In genomic region chr13:98031642-98031960, GRCm38 (mm10) we compare ENCODE assay signal across 9 mouse cellular contexts.
A peak's percentile ranks its signal among the peaks of the same experiment; 100 is the strongest.
DNase-seq lines count a peak whose midpoint lies in the region; ATAC-seq and TF ChIP-seq lines count a peak whose summit lies in the region.
"Had no signal": no experiment of that assay in that cellular context is flagged by ENCODE, and none has a peak within 500 bp of the region (broad histone marks: within the 10 kb centered on the region; RNA-seq: fewer than 3 reads in every experiment).

No protein-coding gene starts in this region.

- 0 out of 2 replicates have a peak overlapping the region, but pooled peaks have one; percentile 2 for H3K4me3 ChIP-seq in kidney, embryonic 14.5 days (ENCODE audit: low read length)
- peak overlapping the region; percentile 16; the same call in 1 of the 2 replicates for H3K4me3 ChIP-seq in cortical plate, adult 2 months (ENCODE audit: insufficient read depth, low read length)
- H3K4me3 ChIP-seq in hindbrain, postnatal 0 days (ENCODE audit: low read length): 0 out of 2 replicates have a peak overlapping the region, but pooled peaks have one; percentile 14
- peak overlapping the region; percentile 25 for H3K4me3 ChIP-seq in midbrain, embryonic 16.5 days (ENCODE audit: low read depth, low read length)

- H3K27ac ChIP-seq in kidney, embryonic 14.5 days (ENCODE audit: low read depth, low read length): no peak overlapping the region
- H3K27ac ChIP-seq in cortical plate, adult 2 months (ENCODE audit: insufficient read depth, low read length): no peak overlapping the region
- H3K27ac ChIP-seq in hindbrain, postnatal 0 days: no peak overlapping the region
- no peak overlapping the region for H3K27ac ChIP-seq in midbrain, embryonic 16.5 days (ENCODE audit: low read length)

- DNase-seq in kidney, adult 8-10 months: no peak
- DNase-seq in hindbrain, postnatal 0 days (ENCODE audit: low spot score): no peak
- no peak for DNase-seq in T-cell, adult 2 months (ENCODE audit: low spot score)
- no peak for DNase-seq in urinary bladder, adult 2 months (ENCODE audit: low spot score)
- no peak for DNase-seq in B cell, adult 2 months

- no peak for TF ChIP-seq CTCF in cortical plate, adult 2 months (IDR thresholded peaks at IDR 0.05; ENCODE audit: extremely low read depth, insufficient read depth, low read length)
- TF ChIP-seq CTCF in hindbrain, postnatal 0 days (IDR thresholded peaks at IDR 0.05; ENCODE audit: low read depth): no peak

- H3K4me1 ChIP-seq in kidney, embryonic 14.5 days (ENCODE audit: control insufficient read depth, insufficient read depth, low read length): peaks cover 6% of the 10 kb centered on the region
- no peaks in the 10 kb centered on the region for H3K4me1 ChIP-seq in cortical plate, adult 2 months (ENCODE audit: control insufficient read depth, insufficient read depth, low read length)
- no peaks in the 10 kb centered on the region for H3K4me1 ChIP-seq in hindbrain, postnatal 0 days (ENCODE audit: insufficient read depth, low read length)
- H3K4me1 ChIP-seq in midbrain, embryonic 16.5 days (ENCODE audit: control insufficient read depth, insufficient read depth, low read length): peaks cover 8% of the 10 kb centered on the region

- no peaks in the 10 kb centered on the region for H3K27me3 ChIP-seq in kidney, embryonic 14.5 days (ENCODE audit: control insufficient read depth, insufficient read depth, low read length)
- no peaks in the 10 kb centered on the region for H3K27me3 ChIP-seq in hindbrain, postnatal 0 days (ENCODE audit: insufficient read depth, low read length)
- no peaks in the 10 kb centered on the region for H3K27me3 ChIP-seq in midbrain, embryonic 16.5 days (ENCODE audit: control insufficient read depth, insufficient read depth, low read depth, low read length)
- H3K27me3 ChIP-seq: Patski had no signal

- H3K36me3 ChIP-seq in kidney, embryonic 14.5 days (ENCODE audit: control insufficient read depth, insufficient read depth, low read length): no peaks in the 10 kb centered on the region
- H3K36me3 ChIP-seq in hindbrain, postnatal 0 days (ENCODE audit: insufficient read depth, low read length): no peaks in the 10 kb centered on the region
- no peaks in the 10 kb centered on the region for H3K36me3 ChIP-seq in midbrain, embryonic 16.5 days (ENCODE audit: control insufficient read depth, insufficient read depth, low read length)

- peak; percentile 74 for ATAC-seq in kidney, embryonic 14.5 days (ENCODE audit: low FRiP score, low TSS enrichment)
- ATAC-seq in hindbrain, postnatal 0 days: peak; percentile 27
- no peak for ATAC-seq in midbrain, embryonic 16.5 days
- ATAC-seq: Patski had no signal

- peak overlapping the region; percentile 25; the same call in 1 of the 2 replicates for H3K9ac ChIP-seq in kidney, embryonic 14.5 days (ENCODE audit: low read depth, low read length)
- no peak overlapping the region for H3K9ac ChIP-seq in hindbrain, postnatal 0 days (replicated peaks; ENCODE audit: low read length)
- peak overlapping the region; percentile 38; the same call in 1 of the 2 replicates for H3K9ac ChIP-seq in midbrain, embryonic 16.5 days (ENCODE audit: low read depth, low read length)

- no peaks in the 10 kb centered on the region for H3K9me3 ChIP-seq in kidney, embryonic 14.5 days (ENCODE audit: control insufficient read depth, low read length)
- no peaks in the 10 kb centered on the region for H3K9me3 ChIP-seq in hindbrain, postnatal 0 days (ENCODE audit: low read length)
- H3K9me3 ChIP-seq in midbrain, embryonic 16.5 days (replicated peaks; ENCODE audit: control insufficient read depth, low read length, poor library complexity, severe bottlenecking): no peaks in the 10 kb centered on the region

- 34% methylated on average over 5 of the region's 5 CpGs for WGBS in kidney, embryonic 14.5 days
- WGBS in hindbrain, postnatal 0 days: 35% methylated on average over 5 of the region's 5 CpGs
- 37% methylated on average over 5 of the region's 5 CpGs for WGBS in midbrain, embryonic 16.5 days

- TF ChIP-seq POLR2A in cortical plate, adult 2 months (IDR thresholded peaks at IDR 0.05; ENCODE audit: extremely low read depth, insufficient read depth, low read length): no peak

- H3K4me2 ChIP-seq in kidney, embryonic 14.5 days (replicated peaks; ENCODE audit: low read depth, low read length): peak overlapping the region; percentile 30; the same call in 1 of the 2 replicates
- peak overlapping the region; percentile 37; the same call in 1 of the 2 replicates for H3K4me2 ChIP-seq in hindbrain, postnatal 0 days (ENCODE audit: low read depth, low read length)
- peak overlapping the region; percentile 53 for H3K4me2 ChIP-seq in midbrain, embryonic 16.5 days (ENCODE audit: low read length)
